In the genomic region with DNA sequence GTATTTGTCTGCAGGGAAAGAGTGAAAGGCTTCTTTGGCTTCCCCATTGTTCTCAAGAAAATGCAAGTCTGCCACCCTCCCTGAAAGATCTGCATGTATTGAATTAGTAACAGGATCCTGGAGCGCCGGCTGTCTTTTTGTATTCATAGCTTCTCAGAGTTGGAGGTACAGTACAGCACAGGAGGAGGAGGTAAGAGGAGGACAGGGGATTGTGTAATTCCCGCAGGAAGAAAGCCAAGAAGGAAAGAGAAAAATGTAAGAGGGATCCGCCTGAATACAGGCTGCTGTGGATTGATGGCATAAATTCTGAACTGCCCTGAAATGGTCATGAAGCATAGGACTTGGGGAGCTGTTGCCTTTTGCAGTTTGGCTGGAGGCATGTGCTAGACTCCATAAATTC, we compare ENCODE assay signal across 11 mouse cellular contexts. TPM values are rescaled to one million over a fixed set of nuclear protein-coding genes. Genes with fewer than 3 reads are reported as not detected.
A peak's percentile ranks its signal among the peaks of the same experiment; 100 is the strongest.
DNase-seq lines count a peak whose midpoint lies in the region; ATAC-seq and TF ChIP-seq lines count a peak whose summit lies in the region.
"Had no signal": no experiment of that assay in that cellular context is flagged by ENCODE, and none has a peak within 500 bp of the region (broad histone marks: within the 10 kb centered on the region; RNA-seq: fewer than 3 reads in every experiment).

No protein-coding gene starts in this region.

- H3K36me3 ChIP-seq in kidney, embryonic 14.5 days (ENCODE audit: control insufficient read depth, insufficient read depth, low read length) = no peaks in the 10 kb centered on the region
- no peaks in the 10 kb centered on the region for H3K36me3 ChIP-seq in C2C12 (ENCODE audit: control insufficient read depth, insufficient read depth)
- no peaks in the 10 kb centered on the region for H3K36me3 ChIP-seq in liver, postnatal 0 days (replicated peaks; ENCODE audit: insufficient read depth, low read length)
- H3K36me3 ChIP-seq in liver, embryonic 11.5 days (ENCODE audit: control insufficient read depth, insufficient read depth, low read length) = no peaks in the 10 kb centered on the region
- H3K36me3 ChIP-seq: G1E; lung, embryonic 15.5 days had no signal

- 50% methylated on average over 4 of the region's 4 CpGs for WGBS in kidney, embryonic 14.5 days
- 70% methylated on average over 4 of the region's 4 CpGs for WGBS in liver, postnatal 0 days (ENCODE audit: insufficient replicate concordance)
- 80% methylated on average over 4 of the region's 4 CpGs for WGBS in liver, embryonic 11.5 days

- no peaks in the 10 kb centered on the region for H3K9me3 ChIP-seq in kidney, embryonic 14.5 days (ENCODE audit: control insufficient read depth, low read length)
- no peaks in the 10 kb centered on the region for H3K9me3 ChIP-seq in liver, postnatal 0 days (ENCODE audit: low read length)
- H3K9me3 ChIP-seq in liver, embryonic 11.5 days (ENCODE audit: control insufficient read depth, low read length) = no peaks in the 10 kb centered on the region
- H3K9me3 ChIP-seq: lung, embryonic 15.5 days had no signal

- no peak for TF ChIP-seq EP300 in liver, postnatal 0 days (IDR thresholded peaks at IDR 0.05; ENCODE audit: low read depth)

- no peak overlapping the region; the same call in 1 of the 2 replicates for H3K27ac ChIP-seq in kidney, embryonic 14.5 days (ENCODE audit: low read depth, low read length)
- H3K27ac ChIP-seq in liver, postnatal 0 days (ENCODE audit: low read depth) = no peak overlapping the region
- H3K27ac ChIP-seq in liver, embryonic 11.5 days (ENCODE audit: low read depth, low read length) = no peak overlapping the region
- H3K27ac ChIP-seq: lung, embryonic 15.5 days had no signal

- H3K9ac ChIP-seq in kidney, embryonic 14.5 days (ENCODE audit: low read depth, low read length) = no peak overlapping the region
- no peak overlapping the region for H3K9ac ChIP-seq in liver, postnatal 0 days (replicated peaks)
- no peak overlapping the region for H3K9ac ChIP-seq in liver, embryonic 11.5 days (ENCODE audit: low read depth, low read length)
- H3K9ac ChIP-seq: lung, embryonic 15.5 days had no signal

- 0 out of 2 replicates have a peak, but pooled peaks have one; percentile 32 for ATAC-seq in kidney, embryonic 14.5 days (ENCODE audit: low FRiP score, low TSS enrichment)
- no peak for ATAC-seq in liver, postnatal 0 days
- no peak for ATAC-seq in liver, embryonic 11.5 days (replicated peaks; ENCODE audit: low FRiP score)

- H3K4me2 ChIP-seq in kidney, embryonic 14.5 days (replicated peaks; ENCODE audit: low read depth, low read length) = no peak overlapping the region
- no peak overlapping the region for H3K4me2 ChIP-seq in liver, postnatal 0 days (ENCODE audit: low read depth, low read length)
- no peak overlapping the region for H3K4me2 ChIP-seq in liver, embryonic 11.5 days
- H3K4me2 ChIP-seq: lung, embryonic 15.5 days had no signal

- H3K79me3 ChIP-seq in C2C12 (ENCODE audit: low read depth) = no peaks in the 10 kb centered on the region

- no peak overlapping the region for H3ac ChIP-seq in C2C12 (ENCODE audit: control insufficient read depth, insufficient read length, low read depth)

- no peak overlapping the region for H3K4me3 ChIP-seq in kidney, embryonic 14.5 days (ENCODE audit: low read length)
- H3K4me3 ChIP-seq in C2C12 (ENCODE audit: insufficient read depth, poor library complexity, severe bottlenecking) = no peak overlapping the region
- H3K4me3 ChIP-seq in liver, postnatal 0 days (ENCODE audit: low read depth, low read length) = no peak overlapping the region
- H3K4me3 ChIP-seq in liver, embryonic 11.5 days (ENCODE audit: low read depth, low read length) = no peak overlapping the region
- H3K4me3 ChIP-seq: lung, embryonic 15.5 days had no signal

- TF ChIP-seq CTCF in C2C12 (IDR thresholded peaks at IDR 0.05; ENCODE audit: control insufficient read depth, insufficient read depth, insufficient read length) = no peak
- TF ChIP-seq CTCF in liver, postnatal 0 days (IDR thresholded peaks at IDR 0.05; ENCODE audit: low read depth) = no peak

- no peaks in the 10 kb centered on the region for H3K27me3 ChIP-seq in kidney, embryonic 14.5 days (ENCODE audit: control insufficient read depth, insufficient read depth, low read length)
- H3K27me3 ChIP-seq in C2C12 (ENCODE audit: control insufficient read depth, insufficient read depth, insufficient read length) = no peaks in the 10 kb centered on the region
- no peaks in the 10 kb centered on the region for H3K27me3 ChIP-seq in liver, postnatal 0 days (ENCODE audit: insufficient read depth, low read length)
- H3K27me3 ChIP-seq in liver, embryonic 11.5 days (replicated peaks; ENCODE audit: control insufficient read depth, insufficient read depth, low read length) = no peaks in the 10 kb centered on the region
- H3K27me3 ChIP-seq: lung, embryonic 15.5 days had no signal

- DNase-seq in kidney, adult 8-10 months = no peak
- DNase-seq in adipocyte (ENCODE audit: low spot score) = peak; percentile 52
- peak; percentile 32 for DNase-seq in lung, postnatal 10 days
- no peak for DNase-seq in liver, postnatal 0 days
- DNase-seq in liver, embryonic 11.5 days (ENCODE audit: low spot score) = no peak
- DNase-seq: kidney, postnatal 4 days; thymus, adult 18-20 months had no signal

- no peaks in the 10 kb centered on the region for H3K79me2 ChIP-seq in C2C12 (ENCODE audit: control insufficient read depth, insufficient read depth)

- H3K4me1 ChIP-seq in kidney, embryonic 14.5 days (ENCODE audit: control insufficient read depth, insufficient read depth, low read length) = 0 out of 2 replicates have a peak, but pooled peaks cover 5% of the 10 kb centered on the region
- H3K4me1 ChIP-seq in liver, postnatal 0 days (ENCODE audit: insufficient read depth) = no peaks in the 10 kb centered on the region
- no peaks in the 10 kb centered on the region for H3K4me1 ChIP-seq in liver, embryonic 11.5 days (replicated peaks; ENCODE audit: control insufficient read depth, insufficient read depth, low read length)

TF ChIP-seq in C2C12, 6 proteins besides CTCF, POLR2A, EP300 and RAD21:
- no peak for TF ChIP-seq USF1 (IDR thresholded peaks at IDR 0.05; ENCODE audit: low read depth)
- TF ChIP-seq MAX (IDR thresholded peaks at IDR 0.05) = no peak
- TF ChIP-seq FOSL1 (IDR thresholded peaks at IDR 0.05; ENCODE audit: insufficient read depth, low read length, poor library complexity, severe bottlenecking) = no peak
- TF ChIP-seq CEBPB (IDR thresholded peaks at IDR 0.05; ENCODE audit: low read depth) = peak; percentile 13

RNA-seq across cellular contexts. Expression of a gene that starts 36.1 kb away (rescaled TPM):
- polyA plus RNA-seq in kidney, embryonic 14.5 days (2014; fragmentation: Nextera tagmentation; extraction: Ambion mirVana) = 28.7 and 58.7 TPM in 2 replicates
- 1.8 TPM for polyA plus RNA-seq in C2C12 (2012; fragmentation: generic; extraction: Trizol)
- polyA plus RNA-seq in liver, postnatal 0 days (2015; fragmentation: Nextera tagmentation; extraction: Ambion mirVana) = 2.6 TPM in 2 replicates
- polyA plus RNA-seq in liver, embryonic 11.5 days (2014; fragmentation: Nextera tagmentation; extraction: Ambion mirVana) = 6.4 and 9.4 TPM in 2 replicates
- polyA plus RNA-seq: G1E had no signal

Comparison
In these comparisons a context has a peak if more than half of its experiments do, and no peak if none do; other contexts are left out.
1. DNase-seq: peak in adipocyte (single experiment) and lung, postnatal 10 days (single experiment); none in kidney, adult 8-10 months (0 of 2), liver, postnatal 0 days (single experiment) and liver, embryonic 11.5 days (single experiment).